Mouse (Mus musculus): Measurements from ENCODE around the gene Golgb1. TPM values are rescaled to one million over a fixed set of nuclear protein-coding genes. Genes with fewer than 3 reads are reported as not detected.
"Not testable (repeated sequence)": the region's sequence is repeated elsewhere in the genome, so short reads cannot be mapped to it uniquely, and the experiment has no call there.

Golgb1 gene
- total RNA-seq, 1 experiment: 52.6 TPM

DNA sequence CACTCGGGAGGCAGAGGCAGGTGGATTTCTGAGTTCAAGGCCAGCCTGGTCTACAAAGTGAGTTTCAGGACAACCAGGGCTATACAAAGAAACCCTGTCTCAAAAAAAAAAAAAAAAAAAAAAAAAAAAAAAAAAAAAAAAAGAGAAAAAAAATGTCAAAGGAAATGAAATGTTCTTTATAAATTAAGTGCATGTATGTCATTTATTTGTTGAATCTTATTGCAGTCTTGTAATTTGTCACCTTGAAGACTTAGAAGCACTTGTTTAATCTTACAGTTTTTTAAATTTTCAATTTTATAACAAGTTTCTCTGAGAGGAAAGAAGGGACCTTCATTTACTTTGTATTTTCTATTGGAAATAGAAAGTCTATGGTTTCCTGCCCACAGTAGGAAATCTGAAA is 28.0 kb upstream of the Golgb1 start:
- not testable (repeated sequence) for H3K27ac ChIP-seq (ENCODE audit: insufficient read depth, low read depth, low read length, poor library complexity, severe bottlenecking); H3K36me3 ChIP-seq (ENCODE audit: control insufficient read depth, insufficient read depth, low read length, poor library complexity, severe bottlenecking)

DNA sequence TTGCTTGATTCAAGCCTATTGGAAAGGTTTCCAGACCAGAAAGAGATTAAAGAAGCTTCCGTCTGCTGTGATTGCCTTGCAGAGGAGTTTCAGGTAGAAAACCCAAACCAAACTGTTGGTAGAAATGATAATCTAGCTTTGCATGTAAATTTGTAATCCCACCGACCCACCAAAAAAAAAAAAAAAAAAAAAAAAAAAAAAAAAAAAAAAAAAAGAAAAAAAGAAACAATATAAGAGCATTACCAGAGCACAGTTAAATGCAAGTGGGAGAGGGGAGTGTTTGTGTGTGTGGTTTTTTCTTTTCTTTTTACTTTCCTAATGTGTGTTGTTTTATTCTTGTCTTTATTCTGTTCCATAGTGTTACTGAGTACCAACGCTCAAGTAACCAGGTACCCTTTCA is 23.7 kb upstream of the Golgb1 start:
- no peak overlapping the region for H3K27ac ChIP-seq (ENCODE audit: insufficient read depth, low read depth, low read length, poor library complexity, severe bottlenecking)
- no peaks in the 10 kb centered on the region for H3K36me3 ChIP-seq (ENCODE audit: control insufficient read depth, insufficient read depth, low read length, poor library complexity, severe bottlenecking)
- in situ Hi-C loops (cut with MboI; ENCODE audit: low sequenced_read_pairs in 2 of 2, unreplicated experiment in 2 of 2): no loop called here
- H3K9ac ChIP-seq (ENCODE audit: insufficient read depth, low read depth, low read length, poor library complexity, severe bottlenecking): no peak overlapping the region
- DNase-seq (ENCODE audit: low read depth, low spot score): no peak
- H3K9me3 ChIP-seq (ENCODE audit: control insufficient read depth, insufficient read depth, low read depth, low read length): no peaks in the 10 kb centered on the region
- H3K4me1 ChIP-seq (ENCODE audit: control insufficient read depth in 2 of 2, insufficient read depth in 2 of 2, low read length in 2 of 2, poor library complexity in 1 of 2): no peaks in the 10 kb centered on the region
- no peak overlapping the region for H3K4me3 ChIP-seq (ENCODE audit: insufficient read depth in 1 of 2, low read depth in 1 of 2, low read length in 2 of 2, poor library complexity in 1 of 2, severe bottlenecking in 1 of 2)
- TF ChIP-seq MAFK (IDR thresholded peaks at IDR 0.05; ENCODE audit: insufficient read depth, low read depth, low read length) (no peak), ZNF384 (IDR thresholded peaks at IDR 0.05; ENCODE audit: low read depth, low read length) (no peak; the same call in none of the 2 replicates), CHD2 (IDR thresholded peaks at IDR 0.05; ENCODE audit: low read depth, low read length) (no peak), ZC3H11A (IDR thresholded peaks at IDR 0.05; ENCODE audit: borderline replicate concordance, low read depth, low read length) (no peak), HCFC1 (IDR thresholded peaks at IDR 0.05; ENCODE audit: borderline replicate concordance, insufficient read depth, low read length) (no peak)

More for the DNA sequence above, 28.0 kb upstream of the Golgb1 start:
- DNase-seq (ENCODE audit: low read depth, low spot score); H3K4me3 ChIP-seq (ENCODE audit: insufficient read depth in 1 of 2, low read depth in 1 of 2, low read length in 2 of 2, poor library complexity in 1 of 2, severe bottlenecking in 1 of 2); in situ Hi-C loops (cut with MboI; ENCODE audit: low sequenced_read_pairs in 2 of 2, unreplicated experiment in 2 of 2); H3K9me3 ChIP-seq (ENCODE audit: control insufficient read depth, insufficient read depth, low read depth, low read length); H3K9ac ChIP-seq (ENCODE audit: insufficient read depth, low read depth, low read length, poor library complexity, severe bottlenecking); H3K4me1 ChIP-seq (ENCODE audit: control insufficient read depth in 2 of 2, insufficient read depth in 2 of 2, low read length in 2 of 2, poor library complexity in 1 of 2): not testable (repeated sequence)
- peak; percentile 79; the same call in 1 of the 2 replicates for TF ChIP-seq ZNF384 (IDR thresholded peaks at IDR 0.05; ENCODE audit: low read depth, low read length)

DNA sequence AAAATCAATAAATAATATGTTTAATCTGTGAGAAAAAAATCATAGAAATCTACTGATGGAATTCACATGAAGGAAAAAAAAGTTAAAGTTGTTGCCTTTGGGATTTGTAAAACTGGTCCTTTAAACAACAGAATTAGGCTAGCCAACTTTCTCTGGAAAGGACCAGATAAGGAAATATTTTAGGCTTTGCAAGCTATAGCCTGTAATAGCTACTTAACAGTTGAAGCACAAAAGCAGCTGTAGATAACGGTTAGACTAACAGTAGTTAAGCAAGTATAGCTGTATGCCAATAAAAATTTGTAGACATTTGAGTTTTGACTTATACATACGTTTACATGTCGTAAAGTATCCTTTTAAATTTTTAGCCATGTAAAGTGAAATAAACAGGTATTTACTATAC is 11.4 kb upstream of the Golgb1 start:
- in situ Hi-C loops (cut with MboI; ENCODE audit: low sequenced_read_pairs in 2 of 2, unreplicated experiment in 2 of 2): no loop called here
- TF ChIP-seq ZC3H11A (IDR thresholded peaks at IDR 0.05; ENCODE audit: borderline replicate concordance, low read depth, low read length) (no peak), MAFK (IDR thresholded peaks at IDR 0.05; ENCODE audit: insufficient read depth, low read depth, low read length) (no peak), HCFC1 (IDR thresholded peaks at IDR 0.05; ENCODE audit: borderline replicate concordance, insufficient read depth, low read length) (no peak), ZNF384 (IDR thresholded peaks at IDR 0.05; ENCODE audit: low read depth, low read length) (no peak), CHD2 (IDR thresholded peaks at IDR 0.05; ENCODE audit: low read depth, low read length) (no peak)
- no peak for DNase-seq (ENCODE audit: low read depth, low spot score)
- no peak overlapping the region for H3K9ac ChIP-seq (ENCODE audit: insufficient read depth, low read depth, low read length, poor library complexity, severe bottlenecking)
- no peak overlapping the region for H3K4me3 ChIP-seq (ENCODE audit: insufficient read depth in 1 of 2, low read depth in 1 of 2, low read length in 2 of 2, poor library complexity in 1 of 2, severe bottlenecking in 1 of 2)
- H3K9me3 ChIP-seq (ENCODE audit: control insufficient read depth, insufficient read depth, low read depth, low read length): no peaks in the 10 kb centered on the region
- peaks cover 0 to 2% of the 10 kb centered on the region in 2 experiments; a peak in 1 of 4 replicates for H3K4me1 ChIP-seq (ENCODE audit: control insufficient read depth in 2 of 2, insufficient read depth in 2 of 2, low read length in 2 of 2, poor library complexity in 1 of 2)
- no peak overlapping the region for H3K27ac ChIP-seq (ENCODE audit: insufficient read depth, low read depth, low read length, poor library complexity, severe bottlenecking)
- H3K36me3 ChIP-seq (ENCODE audit: control insufficient read depth, insufficient read depth, low read length, poor library complexity, severe bottlenecking): peaks cover 2% of the 10 kb centered on the region

DNA sequence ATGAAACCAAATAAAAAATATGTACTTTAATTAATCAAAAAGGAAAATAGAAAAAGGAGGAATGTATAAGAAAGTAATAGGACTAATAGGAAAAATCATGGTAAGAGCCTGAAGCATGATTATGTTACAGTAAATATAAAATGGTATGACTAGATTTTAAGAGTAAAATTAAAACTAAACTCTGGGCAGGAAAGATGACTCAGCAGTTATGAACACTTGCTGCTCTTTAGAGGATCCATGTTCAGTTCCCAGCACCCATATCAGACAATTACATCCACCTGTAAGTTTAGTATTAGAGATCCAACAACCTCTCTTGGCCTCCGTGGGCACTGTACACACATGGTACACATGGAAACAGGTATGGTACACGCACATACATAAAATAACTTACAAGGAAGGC is 5.5 kb upstream of the Golgb1 start:
- no peak overlapping the region for H3K4me3 ChIP-seq (ENCODE audit: insufficient read depth in 1 of 2, low read depth in 1 of 2, low read length in 2 of 2, poor library complexity in 1 of 2, severe bottlenecking in 1 of 2)
- in situ Hi-C loops (cut with MboI; ENCODE audit: low sequenced_read_pairs in 2 of 2, unreplicated experiment in 2 of 2): no loop called here
- no peak overlapping the region for H3K9ac ChIP-seq (ENCODE audit: insufficient read depth, low read depth, low read length, poor library complexity, severe bottlenecking)
- peaks cover 2% of the 10 kb centered on the region for H3K36me3 ChIP-seq (ENCODE audit: control insufficient read depth, insufficient read depth, low read length, poor library complexity, severe bottlenecking)
- H3K9me3 ChIP-seq (ENCODE audit: control insufficient read depth, insufficient read depth, low read depth, low read length): no peaks in the 10 kb centered on the region
- no peak for DNase-seq (ENCODE audit: low read depth, low spot score)
- H3K4me1 ChIP-seq (ENCODE audit: control insufficient read depth in 2 of 2, insufficient read depth in 2 of 2, low read length in 2 of 2, poor library complexity in 1 of 2): peaks cover 0 to 3% of the 10 kb centered on the region in 2 experiments; a peak in 1 of 4 replicates
- TF ChIP-seq MAFK (IDR thresholded peaks at IDR 0.05; ENCODE audit: insufficient read depth, low read depth, low read length) (peak; percentile 74), HCFC1 (IDR thresholded peaks at IDR 0.05; ENCODE audit: borderline replicate concordance, insufficient read depth, low read length) (no peak)
- no peak overlapping the region for H3K27ac ChIP-seq (ENCODE audit: insufficient read depth, low read depth, low read length, poor library complexity, severe bottlenecking)

DNA sequence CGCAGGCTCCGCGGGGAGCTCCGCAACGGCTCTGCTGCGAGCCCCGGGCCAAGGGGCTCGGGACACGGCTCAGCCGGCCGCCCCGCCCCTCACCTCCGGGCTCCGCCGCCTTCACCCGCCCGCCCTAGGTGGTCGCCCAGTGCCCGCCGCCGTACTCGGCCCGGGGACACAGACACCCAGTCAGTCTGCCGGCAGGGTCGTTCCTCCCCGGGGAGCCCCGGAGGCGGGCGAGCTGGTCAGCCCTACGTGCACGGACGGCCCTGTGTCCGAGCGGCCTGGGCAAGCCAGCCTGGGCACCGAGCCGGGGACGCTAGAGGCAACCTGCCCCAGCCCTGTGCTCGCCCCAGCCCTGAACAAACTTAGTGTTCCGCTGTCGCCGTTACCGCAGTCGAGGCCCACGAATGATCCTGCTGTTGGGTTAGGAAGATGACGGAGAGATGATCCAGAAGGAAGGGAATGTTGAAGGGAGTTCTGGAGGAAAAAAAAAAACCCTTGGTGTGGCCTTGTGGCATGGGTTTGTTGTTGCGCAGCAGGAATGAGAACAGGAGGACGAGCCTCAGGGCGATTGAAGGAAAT is 424 bp downstream of the Golgb1 start:
- no peak; the same call in 1 of the 2 replicates for TF ChIP-seq HCFC1 (IDR thresholded peaks at IDR 0.05; ENCODE audit: borderline replicate concordance, insufficient read depth, low read length)
- no peak for TF ChIP-seq ZC3H11A (IDR thresholded peaks at IDR 0.05; ENCODE audit: borderline replicate concordance, low read depth, low read length)
- no peak for TF ChIP-seq CHD2 (IDR thresholded peaks at IDR 0.05; ENCODE audit: low read depth, low read length)
- TF ChIP-seq MAFK (IDR thresholded peaks at IDR 0.05; ENCODE audit: insufficient read depth, low read depth, low read length): no peak
- TF ChIP-seq ZNF384 (IDR thresholded peaks at IDR 0.05; ENCODE audit: low read depth, low read length): no peak

More for the DNA sequence above, 424 bp downstream of the Golgb1 start:
- H3K4me3 ChIP-seq (ENCODE audit: insufficient read depth in 1 of 2, low read depth in 1 of 2, low read length in 2 of 2, poor library complexity in 1 of 2, severe bottlenecking in 1 of 2): peak overlapping the region; percentile 64 to 94
- peak; percentile 20 for DNase-seq (ENCODE audit: low read depth, low spot score)
- H3K9ac ChIP-seq (ENCODE audit: insufficient read depth, low read depth, low read length, poor library complexity, severe bottlenecking): peak overlapping the region; percentile 89
- no peaks in the 10 kb centered on the region for H3K36me3 ChIP-seq (ENCODE audit: control insufficient read depth, insufficient read depth, low read length, poor library complexity, severe bottlenecking)
- H3K4me1 ChIP-seq (ENCODE audit: control insufficient read depth in 2 of 2, insufficient read depth in 2 of 2, low read length in 2 of 2, poor library complexity in 1 of 2): peaks cover 0 to 1% of the 10 kb centered on the region in 2 experiments; a peak in 1 of 4 replicates
- no peaks in the 10 kb centered on the region for H3K9me3 ChIP-seq (ENCODE audit: control insufficient read depth, insufficient read depth, low read depth, low read length)
- in situ Hi-C loops (cut with MboI; ENCODE audit: low sequenced_read_pairs in 2 of 2, unreplicated experiment in 2 of 2): no loop called here
- peak overlapping the region; percentile 14; the same call in 1 of the 2 replicates for H3K27ac ChIP-seq (ENCODE audit: insufficient read depth, low read depth, low read length, poor library complexity, severe bottlenecking)
